Mouse (Mus musculus): ENCODE data around the gene Sema3b.

- TF ChIP-seq CTCF (IDR thresholded peaks at IDR 0.05; ENCODE audit: borderline replicate concordance, insufficient read depth, low read depth, low read length) (no peak), POLR2A (IDR thresholded peaks at IDR 0.05; ENCODE audit: borderline replicate concordance, insufficient read depth, low read length) (no peak)
These were observed 39.7 kb upstream of the Sema3b start for GRCm38 (mm10) chr9:107648767-107649166.
